Mouse (Mus musculus): ENCODE measurements around the gene Tfg.

Tfg gene

DNA sequence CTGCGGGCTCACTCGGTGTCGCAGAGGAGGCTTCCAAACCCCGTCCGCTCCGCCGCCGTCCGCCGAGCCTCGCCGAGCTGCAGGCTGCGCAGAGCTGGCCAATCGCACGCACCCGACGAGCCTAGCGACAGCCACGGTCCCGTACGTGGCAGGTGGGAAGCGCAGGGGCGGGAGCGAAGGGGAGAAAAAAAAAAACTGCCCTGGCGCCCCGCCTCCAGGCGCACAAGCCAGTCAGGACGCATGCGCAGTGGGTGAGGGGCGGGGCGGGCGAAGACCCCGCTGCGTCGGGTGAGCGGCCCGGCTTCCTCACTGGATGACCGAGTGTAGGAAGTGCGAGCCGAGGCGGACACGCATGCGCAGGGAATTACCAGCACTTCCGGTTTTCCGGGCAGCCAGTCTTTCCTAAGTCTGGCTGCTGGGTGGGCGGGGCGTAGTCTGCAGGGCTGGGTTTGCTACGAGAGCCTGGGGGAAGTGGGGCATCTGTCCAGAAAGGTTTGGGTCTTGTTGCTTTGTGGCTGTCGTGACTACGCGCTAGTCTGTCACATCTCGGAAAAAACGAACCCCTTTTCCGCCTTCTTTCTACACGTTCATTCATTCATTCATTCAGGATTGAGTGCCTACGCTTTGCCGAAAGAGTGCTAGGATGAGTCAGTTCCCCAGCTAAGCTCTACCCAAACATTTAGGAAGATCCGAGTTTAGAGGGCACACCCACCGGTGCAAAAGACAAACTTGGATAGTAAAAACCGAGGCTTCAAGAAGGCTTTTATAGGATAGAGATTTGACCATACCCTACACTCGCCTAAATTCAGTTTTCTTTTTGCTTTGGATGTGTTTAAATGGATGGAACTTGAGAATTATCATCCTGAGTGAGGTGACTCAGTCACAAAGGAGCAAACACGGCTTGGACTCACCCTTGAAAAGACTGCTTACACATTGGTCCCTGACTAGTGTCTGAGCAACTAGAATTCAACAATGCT lies at the start of gene Tfg:
TSS of gene Tfg (minus strand) at position 227 of the 977 bp plus-strand sequence.
- peak; percentile 98 for DNase-seq (ENCODE audit: low spot score)

GRCm38 (mm10) chr16:56729060-56729459 lies 11.8 kb upstream of the Tfg start:
- DNase-seq (ENCODE audit: low spot score), result no peak

GRCm38 (mm10) chr16:56724927-56725326 lies 7.7 kb upstream of the Tfg start:
- no peak for DNase-seq (ENCODE audit: low spot score)

DNA sequence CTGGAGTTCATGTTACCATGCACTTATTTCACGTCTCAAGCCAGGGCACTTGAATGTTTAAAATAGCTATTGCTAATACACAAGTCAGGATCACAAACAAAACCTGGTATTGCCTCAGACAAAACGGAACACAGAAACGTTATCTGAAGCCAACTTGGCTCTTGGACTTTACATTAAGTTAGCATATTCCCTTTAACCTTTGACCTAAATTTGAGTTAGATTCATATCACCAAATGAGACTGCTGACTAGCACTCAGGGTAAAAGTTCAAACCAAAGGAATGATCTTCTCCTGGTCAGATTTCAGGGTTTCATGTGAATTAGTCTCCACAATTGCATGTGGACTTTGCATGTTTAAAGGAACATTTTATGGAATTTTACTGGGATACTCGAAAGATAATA lies 5.1 kb upstream of the Tfg start:
- DNase-seq (ENCODE audit: low spot score), result no peak

- DNase-seq (ENCODE audit: low spot score), result no peak
Observed at GRCm38 (mm10) chr16:56719031-56719430, 1.8 kb upstream of the Tfg start.

DNA sequence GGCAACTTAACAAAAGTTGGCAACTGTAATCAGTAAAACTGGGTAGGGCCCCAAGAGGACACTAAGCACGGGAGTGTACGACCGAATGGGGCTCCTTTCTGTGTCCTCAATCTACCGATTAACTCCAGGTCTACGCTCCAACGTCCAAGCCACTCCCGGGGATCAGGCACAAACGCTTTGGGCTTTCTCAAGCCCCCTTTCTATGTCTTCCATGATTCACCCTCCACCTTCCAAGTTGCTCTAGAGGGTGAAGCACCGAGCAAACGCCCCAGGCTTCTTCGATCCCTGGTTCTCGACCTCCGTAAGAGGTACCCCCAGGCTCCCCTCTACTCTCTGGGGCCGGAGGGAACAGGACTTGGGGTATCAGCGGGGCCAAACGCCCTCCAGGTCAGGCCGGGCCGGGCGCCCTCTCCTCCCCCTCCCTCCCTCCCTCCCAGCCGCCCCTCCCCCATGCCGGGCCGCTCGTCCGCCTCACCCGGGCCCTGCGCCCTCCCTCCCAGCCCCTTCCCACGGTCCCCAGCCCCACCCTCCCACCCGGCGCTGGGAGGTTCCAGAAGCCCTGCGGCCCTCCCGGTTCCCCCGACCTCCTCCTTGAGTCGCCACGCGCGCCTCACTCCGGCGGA lies 582 bp downstream of the Tfg start:
- no peak for DNase-seq (ENCODE audit: low spot score)

DNA sequence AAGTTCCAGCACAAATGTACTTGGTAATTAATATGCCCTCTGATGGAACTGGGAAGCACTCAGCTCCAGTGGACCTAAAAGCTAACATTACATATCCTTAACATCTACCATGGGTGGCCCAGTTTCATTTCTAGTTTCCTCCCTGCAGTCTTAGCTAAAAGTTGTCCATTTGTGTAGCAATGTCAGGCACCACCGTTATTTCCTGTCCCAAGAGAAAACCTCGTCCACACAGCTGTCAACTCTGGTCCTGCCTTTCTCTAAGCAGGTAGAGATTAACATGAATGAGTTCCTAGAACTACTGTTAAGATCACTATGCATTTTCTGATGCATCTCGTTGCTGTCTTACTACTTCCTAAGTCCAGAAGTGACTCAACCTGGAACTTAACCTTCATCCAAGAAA lies 1.6 kb downstream of the Tfg start:
- DNase-seq (ENCODE audit: low spot score), result no peak

DNA sequence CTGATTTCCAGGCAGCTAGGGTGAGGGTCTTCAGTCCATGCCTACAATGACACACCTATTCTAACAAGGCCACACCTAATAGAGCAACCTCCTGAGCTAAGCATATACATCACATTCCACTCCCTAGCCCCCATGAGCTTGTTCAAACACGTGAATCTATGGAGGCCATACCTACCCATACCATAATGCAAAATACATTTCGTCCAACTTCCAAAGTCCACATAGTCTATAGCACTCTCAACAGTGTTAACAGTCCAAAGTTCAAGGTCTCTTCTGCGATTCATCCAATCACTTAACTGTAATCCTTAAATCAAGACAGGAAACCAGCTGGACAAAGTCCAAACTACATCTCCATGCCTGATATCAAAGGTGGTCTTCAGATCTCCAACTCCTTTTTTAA lies 7.2 kb downstream of the Tfg start:
- no peak for DNase-seq (ENCODE audit: low spot score)

GRCm38 (mm10) chr16:56705731-56706130 lies 11.5 kb downstream of the Tfg start:
- DNase-seq (ENCODE audit: low spot score), result no peak

GRCm38 (mm10) chr16:56700898-56701297 lies 16.4 kb downstream of the Tfg start:
- no peak for DNase-seq (ENCODE audit: low spot score)

DNA sequence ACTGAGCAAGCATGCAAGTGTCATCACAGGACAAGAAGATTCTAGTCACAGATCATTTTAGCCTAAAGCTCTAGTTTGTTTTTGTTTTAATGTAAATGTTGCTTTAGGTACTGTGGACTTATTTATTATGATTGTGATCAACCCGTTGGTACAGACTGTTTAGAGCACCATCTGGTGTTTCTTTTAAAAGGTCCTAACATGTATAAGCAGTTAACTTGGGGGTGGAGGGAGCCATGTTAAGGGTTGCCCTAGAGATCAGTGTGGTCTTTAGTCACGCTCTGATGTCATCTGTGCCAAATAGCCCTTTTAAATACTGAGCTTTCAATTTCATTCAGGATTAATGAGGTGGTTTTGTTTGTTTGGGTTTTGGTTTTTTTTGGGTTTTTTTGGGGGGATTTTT lies 20.8 kb downstream of the Tfg start:
- DNase-seq (ENCODE audit: low spot score), result no peak

DNA sequence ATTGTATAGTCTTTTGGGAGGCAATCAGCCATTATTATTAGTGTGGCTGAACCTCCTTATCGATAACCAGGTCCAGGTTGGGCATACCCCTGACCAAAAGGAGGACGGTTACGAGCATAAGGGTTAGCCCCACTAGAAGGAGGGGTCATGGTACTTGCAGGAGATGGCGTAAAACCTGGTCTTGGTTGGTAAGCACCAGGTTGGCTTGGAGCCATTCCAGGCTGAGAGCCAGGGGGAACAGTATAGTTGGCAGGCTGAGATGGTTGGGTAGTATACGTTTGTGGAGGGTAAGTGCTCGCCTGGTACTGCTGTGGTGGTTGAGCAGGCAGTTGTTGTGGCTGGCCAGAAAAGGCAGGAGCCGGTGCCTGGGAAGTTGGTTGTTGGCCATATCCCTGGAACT lies 26.5 kb downstream of the Tfg start:
- DNase-seq (ENCODE audit: low spot score), result no peak

- DNase-seq (ENCODE audit: low spot score), result no peak
Observed at GRCm38 (mm10) chr16:56686747-56687146, 30.5 kb downstream of the Tfg start.

- no peak for DNase-seq (ENCODE audit: low spot score)
Observed at GRCm38 (mm10) chr16:56681010-56681645, 36.1 kb downstream of the Tfg start.

DNA sequence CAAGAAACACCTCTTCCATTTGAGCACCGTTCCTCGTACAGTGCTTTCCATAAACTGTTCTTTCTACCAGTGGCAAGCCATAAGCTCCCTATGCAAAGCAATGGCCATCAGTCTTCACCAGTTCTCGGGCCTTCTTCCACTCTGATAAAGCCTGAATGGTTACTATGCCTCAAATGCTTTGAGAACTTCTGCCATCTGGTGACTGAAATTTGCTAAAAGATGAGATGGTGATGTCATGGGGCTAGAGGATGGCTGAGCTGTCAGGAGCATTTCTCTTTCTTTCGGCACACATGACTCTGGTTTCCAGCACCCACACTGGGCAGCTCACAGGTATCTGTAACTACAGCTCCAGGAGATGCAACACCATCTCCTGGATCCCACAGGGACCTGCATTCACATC lies 40.1 kb downstream of the Tfg start:
- no peak for DNase-seq (ENCODE audit: low spot score)

- DNase-seq (ENCODE audit: low spot score), result no peak
Observed at GRCm38 (mm10) chr16:56673420-56673819, 43.8 kb downstream of the Tfg start.

DNA sequence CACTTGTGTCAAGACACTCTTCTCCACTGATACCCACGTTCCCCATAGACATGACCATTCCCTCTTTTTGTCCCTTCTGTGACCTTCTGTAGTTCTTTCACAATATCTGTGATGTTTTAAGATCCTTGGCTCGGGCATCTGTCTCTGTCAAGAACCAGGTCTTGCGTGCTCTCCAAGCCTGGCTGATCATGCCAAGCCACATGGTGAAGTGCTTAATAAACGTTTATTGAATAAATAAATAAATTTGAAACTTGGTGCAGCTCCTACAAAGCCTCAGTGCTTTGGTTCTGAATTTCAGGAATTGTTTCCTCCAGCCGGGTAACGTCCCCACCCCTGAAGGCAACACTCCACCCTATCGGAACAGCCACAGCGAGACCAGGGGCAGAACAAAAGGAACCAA lies 46.3 kb downstream of the Tfg start:
- no peak for DNase-seq (ENCODE audit: low spot score)

DNA sequence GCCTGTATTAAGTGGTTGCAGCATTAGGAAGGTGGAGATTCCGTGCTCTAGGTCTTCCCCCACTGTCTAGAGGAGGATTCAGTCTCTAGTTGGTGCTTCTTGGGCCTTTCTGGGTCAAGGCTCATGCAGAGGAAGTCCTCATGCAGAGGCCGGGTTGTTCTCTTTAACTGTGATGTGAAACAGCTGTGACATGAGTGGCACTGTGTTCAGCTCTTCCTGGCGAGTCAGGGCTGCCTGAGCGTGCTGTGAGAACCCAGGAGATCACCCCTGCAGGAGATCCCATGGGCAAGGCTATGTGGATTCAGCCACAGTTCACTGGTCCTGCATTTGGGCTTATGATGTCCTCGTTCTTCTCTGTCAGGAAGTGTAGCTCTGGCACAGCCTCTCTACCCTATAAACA lies 47.7 kb downstream of the Tfg start:
- no peak for DNase-seq (ENCODE audit: low spot score)

- DNase-seq (ENCODE audit: low spot score), result no peak
Observed at GRCm38 (mm10) chr16:56658866-56659265, 58.4 kb downstream of the Tfg start.

- DNase-seq (ENCODE audit: low spot score), result no peak
Observed at GRCm38 (mm10) chr16:56655193-56655910, 61.9 kb downstream of the Tfg start.

DNA sequence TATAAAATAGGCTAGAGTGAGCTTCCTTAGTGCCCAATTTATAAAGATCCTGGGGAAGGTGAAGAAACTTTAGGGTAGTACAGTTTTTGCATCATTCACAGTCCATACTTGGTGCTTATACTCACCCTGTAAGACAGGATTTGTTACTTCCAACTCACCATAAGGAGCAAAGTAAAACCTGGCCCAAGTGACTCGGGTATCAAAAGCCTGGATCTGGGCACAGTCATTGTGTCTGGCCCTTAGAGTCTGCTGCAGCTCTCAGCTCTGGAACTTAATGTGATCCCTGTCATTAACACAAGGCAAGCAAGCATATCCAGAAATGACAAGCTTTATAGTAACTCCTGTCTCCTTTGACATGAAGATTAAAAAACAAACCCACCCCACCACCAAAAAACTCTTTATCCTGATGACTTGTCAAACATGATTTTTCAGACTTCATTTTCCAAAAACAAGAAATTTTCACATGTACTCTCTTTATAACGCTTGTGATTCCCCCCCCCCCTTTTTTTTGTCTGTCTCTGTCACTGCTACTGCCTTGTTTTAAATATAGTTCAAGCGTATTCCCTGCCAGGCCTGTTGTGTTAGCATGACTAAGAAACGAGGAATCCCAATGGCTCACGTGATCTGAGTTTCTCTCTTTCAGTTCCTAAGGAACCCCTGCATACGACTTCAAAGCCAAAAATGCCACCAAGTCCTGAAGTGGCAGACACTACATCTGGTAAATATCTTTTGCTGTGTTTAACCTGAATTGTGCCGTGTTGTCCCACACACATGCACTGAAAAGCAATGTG lies 70.7 kb downstream of the Tfg start:
- no peak for DNase-seq (ENCODE audit: low spot score)
